Mouse (Mus musculus): ENCODE results near the gene Cdc42ep2. TPM values are rescaled to one million over a fixed set of nuclear protein-coding genes. Genes with fewer than 3 reads are reported as not detected.

The Cdc42ep2 gene
- polyA plus RNA-seq, 1 experiment from 2014 or later: 3.9 TPM

- DNase-seq (ENCODE audit: low spot score): no peak
- H3K9ac ChIP-seq (ENCODE audit: low read length): no peak overlapping the region
- H3K27ac ChIP-seq (ENCODE audit: low read depth, low read length): no peak overlapping the region
- no peaks in the 10 kb centered on the region for H3K9me3 ChIP-seq (ENCODE audit: control insufficient read depth, low read length)
- no peak overlapping the region for H3K4me3 ChIP-seq (ENCODE audit: low read depth, low read length)
- no peaks in the 10 kb centered on the region for H3K36me3 ChIP-seq (ENCODE audit: control insufficient read depth, insufficient read depth, low read length)
- no peak overlapping the region for H3K4me2 ChIP-seq (ENCODE audit: low read depth)
- ATAC-seq (ENCODE audit: insufficient read depth, low FRiP score, low TSS enrichment): no peak
- WGBS: 79% methylated on average over 11 of the region's 11 CpGs
- H3K4me1 ChIP-seq (ENCODE audit: control insufficient read depth, insufficient read depth, low read length): no peaks in the 10 kb centered on the region; the same call in 1 of the 2 replicates
- peaks cover 3% of the 10 kb centered on the region for H3K27me3 ChIP-seq (ENCODE audit: control insufficient read depth, insufficient read depth, low read length)
These were observed 2.4 kb upstream of the Cdc42ep2 start for GRCm38 (mm10) chr19:5927026-5927425.

- H3K4me3 ChIP-seq (ENCODE audit: low read depth, low read length): peak overlapping the region; percentile 48; the same call in 1 of the 2 replicates
- no peak overlapping the region for H3K27ac ChIP-seq (ENCODE audit: low read depth, low read length)
- H3K36me3 ChIP-seq (ENCODE audit: control insufficient read depth, insufficient read depth, low read length): no peaks in the 10 kb centered on the region
- DNase-seq (ENCODE audit: low spot score): no peak
- H3K4me1 ChIP-seq (ENCODE audit: control insufficient read depth, insufficient read depth, low read length): peaks cover 3% of the 10 kb centered on the region
- ATAC-seq (ENCODE audit: insufficient read depth, low FRiP score, low TSS enrichment): no peak
- no peaks in the 10 kb centered on the region for H3K9me3 ChIP-seq (ENCODE audit: control insufficient read depth, low read length)
- H3K27me3 ChIP-seq (ENCODE audit: control insufficient read depth, insufficient read depth, low read length): peaks cover 3% of the 10 kb centered on the region
- 35% methylated on average over 11 of the region's 11 CpGs for WGBS
- no peak overlapping the region for H3K9ac ChIP-seq (ENCODE audit: low read length)
- peak overlapping the region; percentile 99 for H3K4me2 ChIP-seq (ENCODE audit: low read depth)
These were observed 767 bp upstream of the Cdc42ep2 start for GRCm38 (mm10) chr19:5925311-5925855.

- H3K27ac ChIP-seq (ENCODE audit: low read depth, low read length): no peak overlapping the region
- WGBS: under 1% methylated on average over 38 of the region's 38 CpGs
- DNase-seq (ENCODE audit: low spot score) (peak; percentile 93), ATAC-seq (ENCODE audit: insufficient read depth, low FRiP score, low TSS enrichment) (peak; percentile 76)
- no peaks in the 10 kb centered on the region for H3K9me3 ChIP-seq (ENCODE audit: control insufficient read depth, low read length)
- peaks cover 3% of the 10 kb centered on the region for H3K4me1 ChIP-seq (ENCODE audit: control insufficient read depth, insufficient read depth, low read length)
- H3K4me2 ChIP-seq (ENCODE audit: low read depth): peak overlapping the region; percentile 99
- no peaks in the 10 kb centered on the region for H3K36me3 ChIP-seq (ENCODE audit: control insufficient read depth, insufficient read depth, low read length)
- peaks cover 3% of the 10 kb centered on the region for H3K27me3 ChIP-seq (ENCODE audit: control insufficient read depth, insufficient read depth, low read length)
- peak overlapping the region; percentile 44 for H3K9ac ChIP-seq (ENCODE audit: low read length)
- H3K4me3 ChIP-seq (ENCODE audit: low read depth, low read length): peak overlapping the region; percentile 48
These were observed 465 bp downstream of the Cdc42ep2 start for GRCm38 (mm10) chr19:5923990-5924712.

DNA sequence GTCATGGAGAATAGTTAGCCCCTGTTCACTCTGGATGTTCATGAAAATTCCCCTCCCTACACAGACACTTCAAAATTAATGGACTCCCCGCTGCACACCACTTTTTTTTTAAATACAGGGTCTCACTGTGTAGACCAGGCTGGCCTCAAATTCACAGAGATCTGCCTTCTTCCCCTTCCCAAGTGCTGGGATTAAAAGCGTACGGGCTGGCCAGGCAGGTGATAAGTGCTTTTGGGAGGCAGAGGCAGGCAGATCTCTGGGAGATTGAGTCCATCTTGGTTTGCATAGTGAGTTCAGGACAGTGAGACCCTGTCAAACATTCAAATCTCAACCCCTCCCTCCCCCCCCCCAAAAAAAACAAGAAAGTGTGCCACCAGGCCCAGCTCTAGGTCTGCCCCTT lies 1.7 kb downstream of the Cdc42ep2 start:
- Histone ChIP-seq H3K27ac (ENCODE audit: low read depth, low read length) (no peak overlapping the region), H3K4me2 (ENCODE audit: low read depth) (no peak overlapping the region), H3K4me1 (ENCODE audit: control insufficient read depth, insufficient read depth, low read length) (peaks cover 3% of the 10 kb centered on the region)

GRCm38 (mm10) chr19:5922119-5922942 lies 2.3 kb downstream of the Cdc42ep2 start:
- 83% methylated on average over 15 of the region's 15 CpGs for WGBS
- Histone ChIP-seq H3K9me3 (ENCODE audit: control insufficient read depth, low read length) (no peaks in the 10 kb centered on the region), H3K4me1 (ENCODE audit: control insufficient read depth, insufficient read depth, low read length) (peaks cover 3% of the 10 kb centered on the region), H3K4me2 (ENCODE audit: low read depth) (no peak overlapping the region), H3K27ac (ENCODE audit: low read depth, low read length) (no peak overlapping the region), H3K4me3 (ENCODE audit: low read depth, low read length) (no peak overlapping the region), H3K27me3 (ENCODE audit: control insufficient read depth, insufficient read depth, low read length) (peaks cover 3% of the 10 kb centered on the region), H3K36me3 (ENCODE audit: control insufficient read depth, insufficient read depth, low read length) (no peaks in the 10 kb centered on the region; the same call in 1 of the 2 replicates), H3K9ac (ENCODE audit: low read length) (peak overlapping the region; percentile 14; the same call in 1 of the 2 replicates)
- no peak for ATAC-seq (ENCODE audit: insufficient read depth, low FRiP score, low TSS enrichment)
- no peak for DNase-seq (ENCODE audit: low spot score)

More for the DNA sequence above, 1.7 kb downstream of the Cdc42ep2 start:
- Histone ChIP-seq H3K9me3 (ENCODE audit: control insufficient read depth, low read length) (no peaks in the 10 kb centered on the region), H3K9ac (ENCODE audit: low read length) (no peak overlapping the region), H3K36me3 (ENCODE audit: control insufficient read depth, insufficient read depth, low read length) (no peaks in the 10 kb centered on the region), H3K27me3 (ENCODE audit: control insufficient read depth, insufficient read depth, low read length) (peaks cover 3% of the 10 kb centered on the region), H3K4me3 (ENCODE audit: low read depth, low read length) (no peak overlapping the region)
- ATAC-seq (ENCODE audit: insufficient read depth, low FRiP score, low TSS enrichment): no peak
- WGBS: 91% methylated on average over 3 of the region's 3 CpGs
- no peak for DNase-seq (ENCODE audit: low spot score)

- Histone ChIP-seq H3K4me1 (ENCODE audit: control insufficient read depth, insufficient read depth, low read length) (peaks cover 3% of the 10 kb centered on the region), H3K9ac (ENCODE audit: low read length) (peak overlapping the region; percentile 14; the same call in 1 of the 2 replicates), H3K36me3 (ENCODE audit: control insufficient read depth, insufficient read depth, low read length) (no peaks in the 10 kb centered on the region; the same call in 1 of the 2 replicates), H3K9me3 (ENCODE audit: control insufficient read depth, low read length) (no peaks in the 10 kb centered on the region), H3K27me3 (ENCODE audit: control insufficient read depth, insufficient read depth, low read length) (peaks cover 3% of the 10 kb centered on the region), H3K27ac (ENCODE audit: low read depth, low read length) (no peak overlapping the region), H3K4me2 (ENCODE audit: low read depth) (0 out of 2 replicates have a peak overlapping the region, but pooled peaks have one; percentile 2), H3K4me3 (ENCODE audit: low read depth, low read length) (no peak overlapping the region)
- ATAC-seq (ENCODE audit: insufficient read depth, low FRiP score, low TSS enrichment) (no peak), DNase-seq (ENCODE audit: low spot score) (no peak)
- 25% methylated on average over 8 of the region's 9 CpGs for WGBS
These were observed 2.9 kb downstream of the Cdc42ep2 start for GRCm38 (mm10) chr19:5921715-5922114.

GRCm38 (mm10) chr19:5913007-5913719 lies 11.5 kb downstream of the Cdc42ep2 start, which contains the start of gene Dpf2:
Dpf2 (minus strand) TSS chr19:5913010.
- no peak for DNase-seq (ENCODE audit: low spot score)
- ATAC-seq (ENCODE audit: insufficient read depth, low FRiP score, low TSS enrichment): peak; percentile 69; the same call in 1 of the 2 replicates
- H3K9me3 ChIP-seq (ENCODE audit: control insufficient read depth, low read length): no peaks in the 10 kb centered on the region
- H3K36me3 ChIP-seq (ENCODE audit: control insufficient read depth, insufficient read depth, low read length): no peaks in the 10 kb centered on the region; the same call in 1 of the 2 replicates
- peaks cover 13% of the 10 kb centered on the region for H3K4me1 ChIP-seq (ENCODE audit: control insufficient read depth, insufficient read depth, low read length)
- peak within 1 kb of the TSS; percentile 96 for H3K9ac ChIP-seq (ENCODE audit: low read length)
- no peaks in the 10 kb centered on the region for H3K27me3 ChIP-seq (ENCODE audit: control insufficient read depth, insufficient read depth, low read length)
- H3K27ac ChIP-seq (ENCODE audit: low read depth, low read length): peak within 1 kb of the TSS; percentile 80
- 23% methylated on average over 13 of the region's 13 CpGs for WGBS
- peak within 1 kb of the TSS; percentile 49 for H3K4me2 ChIP-seq (ENCODE audit: low read depth)
- peak within 1 kb of the TSS; percentile 99 for H3K4me3 ChIP-seq (ENCODE audit: low read depth, low read length)
